Mouse (Mus musculus) embryonic fibroblast, embryonic 13.5 days (primary cell): ENCODE measurements at regions not wholly inside any gene's neighbourhood (a gene's known extent, or its start where the extent isn't known, plus 50 kb on each side); places are given as distances from the start of the nearest gene placed in this dataset.
A peak's percentile ranks its signal among the peaks of the same experiment; 100 is the strongest.

Source experiments
- H3K27ac ChIP-seq: 2 replicates; pipeline ENCODE4 v1.5.1; 2012; ENCODE audit warnings: low read length, control low read depth, inconsistent platforms; ENCODE audit not compliant: insufficient read depth
- H3K4me1 ChIP-seq: 2 replicates; pipeline ENCODE4 v1.6.1; 2011; ENCODE audit warnings: low read length; ENCODE audit not compliant: control insufficient read depth, insufficient read depth
- H3K4me3 ChIP-seq: 2 replicates; pipeline ENCODE4 v1.5.1; 2011; ENCODE audit warnings: mild to moderate bottlenecking, control low read depth, low read length; ENCODE audit not compliant: insufficient read depth
- CTCF ChIP-seq: IDR thresholded peaks from 2 replicates; pipeline ENCODE4 v1.5.1; 2011; ENCODE audit warnings: mild to moderate bottlenecking, control low read depth, low read length, moderate library complexity, borderline replicate concordance; ENCODE audit not compliant: insufficient read depth
- POLR2A ChIP-seq: IDR thresholded peaks from 2 replicates; pipeline ENCODE4 v1.6.1; 2011; ENCODE audit warnings: low read depth, mild to moderate bottlenecking, control low read depth, low read length, moderate library complexity

GRCm38 (mm10) chr2:148560013-148560773 lies 112.2 kb upstream of the Nxt1 start:
- TF ChIP-seq POLR2A (no peak), CTCF (no peak)
- Histone ChIP-seq H3K27ac (no peak overlapping the region), H3K4me3 (no peak overlapping the region), H3K4me1 (no peaks in the 10 kb centered on the region)

DNA sequence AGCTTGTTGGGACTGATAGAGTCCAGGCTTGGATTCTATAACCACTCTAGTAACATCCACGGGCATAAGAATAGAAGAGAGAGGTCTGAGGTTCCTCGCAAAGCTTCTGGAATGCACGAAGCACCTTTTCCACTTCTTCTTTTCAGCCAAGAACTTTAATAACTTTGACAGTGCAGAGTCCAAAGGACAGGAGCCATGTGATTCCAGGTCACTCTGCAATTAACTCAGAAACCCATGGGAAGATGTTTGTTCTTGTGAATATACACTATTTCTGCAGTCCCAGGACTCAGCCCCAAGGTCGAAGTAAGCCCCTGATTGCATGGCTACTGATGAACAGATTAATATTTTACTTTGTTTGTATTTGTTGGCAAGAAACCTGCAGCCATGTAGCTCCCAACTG lies 113.0 kb upstream of the Nxt1 start:
- Histone ChIP-seq H3K4me3 (no peak overlapping the region), H3K4me1 (no peaks in the 10 kb centered on the region), H3K27ac (no peak overlapping the region)
- no peak for TF ChIP-seq POLR2A
- no peak for TF ChIP-seq CTCF

DNA sequence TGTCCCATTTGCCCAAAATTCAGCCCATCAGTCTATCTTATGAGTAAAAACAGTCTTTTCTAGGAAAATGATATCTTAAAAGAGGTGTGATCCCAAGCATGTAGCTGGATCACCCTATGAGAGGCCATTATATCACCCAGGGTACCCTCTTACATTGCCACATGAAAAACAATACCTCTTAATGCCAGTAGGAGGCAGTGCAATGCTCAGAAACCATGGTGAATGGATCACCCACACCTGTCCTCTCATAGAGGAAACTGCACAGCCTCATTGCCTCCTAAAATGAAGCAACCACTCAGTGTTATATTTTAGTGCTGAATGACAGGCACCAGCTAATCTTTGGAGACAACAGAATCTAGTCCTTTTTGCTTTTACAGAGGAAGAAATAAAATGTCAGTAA lies 114.0 kb upstream of the Nxt1 start:
- H3K4me3 ChIP-seq: no peak overlapping the region
- H3K4me1 ChIP-seq: no peaks in the 10 kb centered on the region
- TF ChIP-seq CTCF: no peak
- TF ChIP-seq POLR2A: no peak
- H3K27ac ChIP-seq: no peak overlapping the region

GRCm38 (mm10) chr2:148551207-148551606 lies 107.8 kb upstream of the Cd93 start:
- Histone ChIP-seq H3K27ac (no peak overlapping the region), H3K4me1 (peaks cover 3% of the 10 kb centered on the region; the same call in 1 of the 2 replicates), H3K4me3 (no peak overlapping the region)
- TF ChIP-seq POLR2A (no peak), CTCF (no peak)

- Histone ChIP-seq H3K4me3 (no peak overlapping the region), H3K4me1 (peaks cover 5% of the 10 kb centered on the region; the same call in 1 of the 2 replicates), H3K27ac (no peak overlapping the region)
- TF ChIP-seq CTCF (no peak), POLR2A (no peak)
Measured at GRCm38 (mm10) chr2:148549618-148550017, 106.3 kb upstream of the Cd93 start.

DNA sequence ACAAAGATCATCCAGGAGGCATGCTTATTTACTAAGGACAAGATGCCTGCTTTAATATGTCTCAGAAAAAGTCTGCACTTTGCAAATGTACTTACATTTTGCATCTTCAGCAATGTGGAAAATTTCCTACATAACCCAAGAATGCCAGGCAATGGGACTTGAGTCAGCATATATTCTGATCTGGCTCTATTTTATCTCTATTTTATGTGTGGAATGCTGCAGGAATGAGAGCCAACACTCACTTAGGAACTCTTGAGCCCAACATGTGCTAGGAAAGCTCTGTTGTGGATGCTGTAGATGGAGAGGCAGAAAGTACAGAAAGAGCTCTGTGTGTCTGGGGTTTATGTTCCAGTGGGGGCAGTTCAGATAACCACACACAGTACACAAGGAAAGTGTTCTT lies 99.0 kb upstream of the Cd93 start:
- TF ChIP-seq POLR2A (no peak), CTCF (no peak)
- H3K27ac ChIP-seq: no peak overlapping the region; the same call in 1 of the 2 replicates
- H3K4me3 ChIP-seq: no peak overlapping the region
- H3K4me1 ChIP-seq: peaks cover 18% of the 10 kb centered on the region

DNA sequence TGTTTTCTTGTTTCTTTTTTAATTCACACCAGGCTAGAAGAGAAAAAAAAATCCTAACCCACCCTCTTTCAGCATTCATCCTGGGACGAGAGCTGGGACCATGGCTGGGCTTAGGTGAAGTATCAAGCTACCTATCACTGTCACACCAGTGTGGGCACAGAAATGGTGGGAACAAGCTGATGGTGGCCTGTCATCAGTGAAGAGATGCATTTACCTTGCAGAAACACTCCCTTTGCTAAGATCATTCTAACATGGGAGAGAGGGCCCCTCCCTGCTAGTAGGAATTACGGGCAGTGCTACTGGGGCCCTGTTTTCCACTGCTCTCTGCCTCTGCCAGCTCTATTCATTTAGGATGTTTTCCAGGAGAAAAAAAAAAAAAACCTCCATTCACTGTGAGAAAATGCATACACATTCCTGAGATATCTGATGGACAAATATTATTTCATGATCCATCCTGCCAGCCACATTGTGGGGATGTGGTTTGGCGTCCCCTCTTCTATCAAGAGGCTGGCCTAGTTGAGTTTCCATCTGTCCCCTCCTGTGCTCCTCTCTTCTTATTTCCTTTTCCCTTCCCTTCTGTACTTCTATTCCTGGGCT lies 94.6 kb upstream of the Cd93 start:
- TF ChIP-seq POLR2A (no peak), CTCF (no peak)
- Histone ChIP-seq H3K4me1 (peaks cover 13% of the 10 kb centered on the region), H3K27ac (peak overlapping the region; percentile 14; the same call in 1 of the 2 replicates)

GRCm38 (mm10) chr2:148537251-148537650 lies 93.9 kb upstream of the Cd93 start:
- no peak overlapping the region for H3K4me3 ChIP-seq
- no peak overlapping the region for H3K27ac ChIP-seq
- H3K4me1 ChIP-seq: peaks cover 8% of the 10 kb centered on the region
- TF ChIP-seq POLR2A (no peak), CTCF (no peak)

More for the DNA sequence above, 94.6 kb upstream of the Cd93 start:
- H3K4me3 ChIP-seq: no peak overlapping the region

DNA sequence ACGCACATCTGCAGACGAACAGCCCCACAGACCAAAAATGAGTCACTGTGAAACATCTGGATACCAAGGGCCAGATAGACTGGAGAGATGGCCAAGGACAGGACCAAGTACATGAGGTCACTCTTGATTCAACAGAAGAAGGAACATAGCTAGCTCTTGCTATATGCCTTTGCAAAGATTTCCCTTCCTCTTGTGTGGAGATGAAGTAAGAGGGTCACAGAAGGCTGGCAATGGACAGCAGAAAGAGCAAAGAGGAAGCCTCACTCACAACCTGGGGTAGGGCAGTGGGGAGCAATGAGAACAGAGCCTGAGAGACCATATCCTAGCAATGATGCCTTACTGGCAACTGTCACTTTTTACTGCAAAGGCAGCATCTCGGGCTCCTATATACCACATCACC lies 93.2 kb upstream of the Cd93 start:
- H3K4me1 ChIP-seq: peaks cover 8% of the 10 kb centered on the region
- no peak for TF ChIP-seq CTCF
- TF ChIP-seq POLR2A: no peak
- no peak overlapping the region for H3K27ac ChIP-seq
- no peak overlapping the region for H3K4me3 ChIP-seq

DNA sequence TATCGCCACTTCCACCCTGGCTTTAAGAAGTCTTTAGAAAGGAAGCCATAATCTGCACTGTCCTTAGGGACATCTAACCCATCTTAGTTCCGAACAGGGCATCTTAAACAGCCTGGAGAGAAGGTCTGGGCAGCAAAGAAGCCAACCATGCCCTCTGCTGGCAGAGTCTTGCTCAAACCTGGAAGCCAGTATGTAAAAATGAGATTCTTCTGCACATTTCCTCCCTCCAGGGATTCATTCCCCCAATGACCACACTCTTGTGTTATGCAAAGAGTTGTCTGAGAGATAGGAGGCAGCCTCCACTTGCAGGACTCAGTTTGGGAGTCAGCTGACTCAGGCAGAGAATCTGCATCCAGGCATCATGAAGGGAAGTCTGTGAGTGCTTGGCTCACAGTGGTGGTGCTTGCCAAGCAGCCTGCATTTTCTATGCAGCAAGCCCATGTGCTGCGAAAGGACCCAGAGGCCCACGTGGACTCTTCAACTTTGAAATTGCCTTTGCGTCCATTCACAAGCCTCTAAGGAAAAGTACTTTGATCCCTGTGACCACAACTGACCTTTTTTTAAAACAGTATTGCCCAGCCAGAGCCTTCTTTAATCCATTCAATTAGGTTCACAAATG lies 92.3 kb upstream of the Cd93 start:
- Histone ChIP-seq H3K4me1 (peaks cover 8% of the 10 kb centered on the region), H3K4me3 (no peak overlapping the region), H3K27ac (no peak overlapping the region)
- TF ChIP-seq POLR2A (no peak), CTCF (peak; percentile 31; the same call in 1 of the 2 replicates)
